Mouse (Mus musculus): ENCODE data around the gene Wdr25.
"Not testable (repeated sequence)": the region's sequence is repeated elsewhere in the genome, so short reads cannot be mapped to it uniquely, and the experiment has no call there.

The Wdr25 gene

DNA sequence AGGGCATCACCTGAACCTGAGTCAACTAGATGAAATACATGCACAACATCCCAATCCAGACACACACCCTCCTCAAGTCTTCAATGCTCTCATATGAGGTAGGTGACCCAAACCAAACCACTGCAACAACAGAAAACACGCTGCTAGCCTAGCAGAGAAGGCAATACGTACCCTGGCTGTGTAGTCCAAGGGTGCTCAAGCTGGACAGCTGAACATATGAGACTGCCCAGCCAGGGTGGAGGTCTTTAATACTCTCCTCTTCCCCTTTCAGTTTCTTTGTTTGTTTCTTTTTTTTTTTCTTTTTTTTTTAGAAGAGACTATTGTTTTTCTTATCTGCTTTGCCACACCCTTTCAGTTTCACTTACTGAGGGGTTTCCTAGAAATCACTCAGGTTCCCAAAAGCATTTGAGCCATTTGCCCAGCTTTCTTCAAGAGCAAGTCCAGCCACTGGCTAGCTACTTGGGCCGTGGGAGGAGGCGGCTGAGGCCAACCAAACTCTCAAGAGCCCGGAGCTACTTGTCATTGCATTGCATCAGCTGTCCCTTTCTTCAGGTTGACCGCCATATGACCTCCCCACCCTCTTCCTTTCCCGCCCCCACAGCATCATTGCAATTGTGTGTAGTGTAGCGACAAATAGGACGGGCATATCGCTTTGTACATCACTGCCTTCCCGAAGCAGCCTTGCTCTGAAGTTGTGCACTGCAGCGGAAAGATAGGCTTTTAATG lies at the start of gene Wdr25:
TSS of gene Wdr25 (plus strand) at position 643 of the 726 bp plus-strand sequence.
- peak; percentile 33 for DNase-seq

DNA sequence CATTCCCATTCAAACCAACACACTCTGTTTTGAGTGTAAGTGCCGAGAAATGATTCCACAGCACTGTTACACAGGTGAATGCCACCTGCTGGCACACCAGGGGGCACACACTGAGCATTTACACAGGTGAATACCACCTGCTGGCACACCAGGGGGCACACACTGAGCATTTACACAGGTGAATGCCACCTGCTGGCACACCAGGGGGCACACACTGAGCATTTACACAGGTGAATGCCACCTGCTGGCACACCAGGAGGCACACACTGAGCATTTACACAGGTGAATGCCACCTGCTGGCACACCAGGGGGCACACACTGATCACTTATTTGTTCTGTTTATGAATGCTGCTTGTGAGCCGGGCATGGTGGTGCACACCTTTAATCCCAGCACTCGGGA lies 45.4 kb upstream of the Wdr25 start:
- DNase-seq = not testable (repeated sequence)

DNA sequence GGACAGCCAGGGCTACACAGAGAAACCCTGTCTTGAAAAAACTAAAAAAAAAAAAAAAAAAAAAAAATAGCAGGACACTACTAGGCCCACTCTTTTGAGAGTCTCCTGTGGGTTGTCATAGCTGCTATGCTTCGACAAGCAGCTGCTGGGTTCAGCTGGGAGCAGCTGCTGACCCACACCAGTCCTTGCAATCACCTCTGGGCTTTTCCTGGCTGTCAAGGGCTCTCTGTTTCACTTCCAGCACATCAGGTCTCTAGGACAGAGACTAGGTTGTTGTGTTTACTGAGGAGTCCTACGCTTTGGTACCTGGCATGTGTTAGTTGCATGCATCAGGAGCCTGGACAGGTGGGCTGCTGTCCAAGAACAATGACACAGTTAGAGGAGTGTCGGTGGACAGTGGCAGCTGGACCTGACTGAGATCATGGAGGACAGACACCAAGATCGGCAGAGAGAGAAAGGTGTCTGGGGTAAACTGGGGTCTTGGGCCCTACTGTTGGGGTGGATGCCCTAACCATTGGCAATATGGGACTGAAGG lies 43.9 kb upstream of the Wdr25 start:
- no peak for DNase-seq

DNA sequence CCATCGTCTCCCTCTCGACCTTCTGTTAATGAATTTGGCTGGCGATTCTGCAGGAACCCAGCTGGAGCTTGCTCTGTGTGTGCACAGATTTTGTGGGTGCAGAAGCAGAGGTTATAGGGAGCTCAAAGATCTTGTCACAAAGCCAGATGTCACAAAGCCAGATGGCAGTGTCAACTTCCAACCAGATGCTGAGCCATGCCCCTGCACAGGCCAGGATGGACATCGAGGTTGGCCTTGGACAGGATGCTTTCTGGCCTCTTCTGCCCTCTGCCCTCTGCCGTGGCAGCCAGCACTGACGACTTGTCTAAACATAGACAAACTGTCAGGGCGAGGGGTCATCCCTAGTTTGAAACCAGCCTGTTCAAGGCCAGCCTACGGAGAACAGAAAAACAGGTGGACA lies 43.3 kb upstream of the Wdr25 start:
- no peak for DNase-seq

DNA sequence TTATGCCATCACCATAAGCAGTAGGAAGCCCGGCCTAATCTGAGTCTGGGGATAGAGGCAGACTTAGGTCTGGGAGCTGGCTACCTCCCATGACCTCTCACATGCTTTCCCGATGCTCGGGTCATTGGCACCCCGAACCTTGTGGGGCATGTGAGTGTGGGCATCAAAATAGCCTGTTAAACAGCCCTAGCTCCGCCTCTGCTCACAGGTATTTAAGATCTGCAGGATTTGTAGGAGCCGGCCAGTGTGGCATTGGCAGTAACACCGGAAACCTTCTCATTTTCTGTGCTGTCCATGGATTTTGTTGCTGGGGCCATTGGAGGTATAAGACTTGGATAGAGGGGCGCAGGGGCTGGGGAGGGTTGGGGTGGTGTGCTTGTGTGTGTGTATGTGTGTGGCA lies 42.5 kb upstream of the Wdr25 start:
- DNase-seq = no peak

DNA sequence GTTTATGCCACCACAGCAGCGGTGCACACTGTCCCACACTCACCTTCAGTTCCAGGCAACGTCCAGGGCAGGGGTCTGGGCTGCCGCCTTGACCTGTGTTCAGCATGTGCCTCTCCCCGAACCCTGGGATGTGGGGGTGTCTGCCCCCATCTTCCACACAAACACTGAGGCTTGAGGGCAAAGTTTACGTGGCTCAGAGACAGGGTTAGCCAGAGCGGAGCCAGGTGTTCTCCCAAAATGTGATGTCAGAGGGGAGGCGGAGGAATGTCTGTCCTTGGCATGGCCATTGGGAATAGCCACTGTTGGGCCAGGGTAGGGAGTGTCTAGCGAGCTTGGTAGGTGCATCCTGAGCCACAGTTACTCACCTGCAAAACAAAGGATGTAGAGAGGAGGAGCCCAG lies 40.6 kb upstream of the Wdr25 start:
- DNase-seq = no peak

DNA sequence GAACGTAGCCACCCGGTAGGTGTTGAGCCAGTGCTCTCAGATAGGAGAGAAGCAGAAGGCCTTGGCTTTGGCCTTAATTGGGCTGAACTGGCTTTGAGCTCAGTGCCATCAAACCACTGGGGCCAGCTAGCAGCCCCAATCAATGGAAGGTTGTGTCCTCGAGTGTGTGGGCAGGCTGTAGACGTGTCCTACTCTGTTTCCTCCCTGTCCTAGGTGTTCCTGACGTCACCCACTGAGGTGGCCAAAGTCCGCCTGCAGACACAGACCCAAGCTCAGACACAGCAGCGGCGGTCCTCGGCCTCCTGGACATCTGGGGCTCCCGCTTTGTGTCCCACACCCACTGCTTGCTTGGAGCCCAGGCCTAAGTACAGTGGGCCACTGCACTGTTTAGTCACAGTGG lies 38.4 kb upstream of the Wdr25 start:
- DNase-seq = no peak

DNA sequence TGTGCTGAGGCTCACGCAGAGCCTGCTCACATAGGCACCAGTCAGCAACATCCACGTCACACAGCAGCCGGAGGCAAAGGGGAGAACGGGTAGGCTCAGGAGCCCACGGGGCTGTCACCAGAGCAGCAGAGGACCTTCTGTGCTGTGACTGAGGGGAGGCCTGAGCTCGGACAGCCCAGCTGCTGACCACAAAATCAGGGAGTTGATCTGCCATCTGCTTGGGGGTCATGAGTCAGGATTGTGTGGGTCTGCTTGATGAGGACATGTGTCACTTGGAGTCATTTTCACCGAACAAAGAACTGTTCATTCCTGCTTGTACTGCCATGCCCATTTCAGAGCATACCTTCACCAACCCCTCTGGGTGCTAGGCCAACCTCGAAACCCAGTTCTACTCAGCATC lies 37.2 kb upstream of the Wdr25 start:
- no peak for DNase-seq

DNA sequence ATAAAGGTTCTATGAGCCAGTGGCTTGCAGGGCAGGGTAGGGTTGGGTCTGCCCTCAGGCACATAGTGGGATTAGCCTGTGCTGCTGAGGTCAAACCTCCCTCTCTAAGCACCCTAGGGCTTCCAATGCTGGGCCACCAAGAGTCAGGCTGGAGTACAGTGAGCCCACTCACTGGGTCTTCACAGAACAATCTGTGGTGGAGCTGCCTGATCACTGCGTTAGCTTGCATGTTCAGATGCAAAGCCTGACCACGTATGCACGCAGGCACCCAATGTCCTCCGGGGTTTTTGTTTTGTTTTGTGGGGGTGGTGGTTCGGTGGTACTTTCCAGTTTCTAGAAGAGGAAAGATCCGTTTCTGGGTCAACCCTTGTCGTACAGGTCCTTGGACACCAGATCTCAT lies 36.3 kb upstream of the Wdr25 start:
- no peak for DNase-seq

DNA sequence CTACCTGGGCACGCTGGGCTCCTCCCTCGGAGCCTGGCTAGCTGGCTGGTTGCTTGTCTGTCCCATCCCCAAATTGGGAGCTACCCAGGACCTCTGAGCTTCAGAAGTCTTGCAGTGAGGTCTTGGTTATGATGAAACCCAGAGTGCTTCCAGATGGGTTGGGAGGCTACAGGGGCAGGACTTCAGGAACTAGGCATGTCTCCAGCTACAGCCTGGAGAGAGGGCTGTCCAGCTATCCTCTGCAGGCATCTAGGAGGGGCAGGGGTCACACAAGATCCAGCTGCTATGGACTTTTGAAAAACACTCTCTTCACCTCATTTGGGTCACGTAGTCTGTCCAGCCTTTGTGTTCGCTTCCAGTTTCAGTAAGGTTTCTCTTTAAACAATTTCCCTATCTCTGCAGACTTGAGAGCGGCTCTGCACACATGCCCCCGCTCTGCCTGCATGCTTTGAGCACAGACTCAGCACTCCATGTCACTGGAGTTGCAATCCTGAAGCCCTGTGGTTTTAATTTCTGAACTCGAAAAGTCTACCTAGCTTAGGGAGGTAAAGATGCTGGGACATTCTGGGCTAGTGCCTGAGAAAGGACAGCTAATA lies 35.7 kb upstream of the Wdr25 start:
- no peak for DNase-seq

DNA sequence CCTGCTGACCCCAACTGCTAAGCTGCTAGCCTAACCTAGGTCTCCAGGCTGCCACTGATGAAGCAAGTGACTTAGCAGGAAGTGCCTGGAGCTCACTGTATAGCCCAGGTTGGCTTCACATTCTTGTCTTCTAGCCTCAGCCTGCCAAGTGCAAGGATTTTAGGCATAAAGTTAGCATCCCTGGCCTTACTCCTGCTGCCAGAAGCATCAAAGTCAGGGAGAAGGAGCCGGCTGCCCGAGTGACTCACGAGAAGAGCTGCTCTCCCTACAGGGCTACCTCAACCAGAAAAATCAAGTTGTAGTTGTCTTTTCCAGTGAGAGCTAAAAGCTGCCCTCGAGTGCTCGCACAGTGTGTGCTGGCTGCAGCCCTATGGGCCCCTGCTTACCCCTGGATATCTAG lies 34.9 kb upstream of the Wdr25 start:
- no peak for DNase-seq

DNA sequence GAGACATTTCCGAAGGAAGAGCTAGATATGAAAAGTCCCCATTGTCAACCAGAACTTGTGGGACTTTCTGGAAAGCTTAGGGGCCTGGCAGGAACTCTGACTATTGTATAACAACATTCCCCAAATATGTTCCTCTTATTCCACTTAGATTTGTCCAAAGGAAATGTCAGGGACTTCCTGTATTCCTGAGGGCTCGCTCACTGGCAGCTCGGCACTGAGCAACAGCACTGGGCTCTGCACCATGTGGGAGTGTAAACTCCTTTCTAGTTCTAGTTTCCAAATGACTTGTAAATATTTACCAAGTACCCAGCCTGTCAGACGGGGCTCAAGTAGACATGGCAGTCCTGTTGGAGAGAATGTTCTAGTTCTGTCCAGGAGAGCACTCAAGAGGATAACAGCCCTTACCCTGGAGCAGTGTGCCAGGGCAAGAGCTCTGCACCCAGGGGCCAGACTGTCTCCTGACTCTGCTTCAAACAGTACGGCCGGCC lies 28.4 kb upstream of the Wdr25 start:
- no peak for DNase-seq

DNA sequence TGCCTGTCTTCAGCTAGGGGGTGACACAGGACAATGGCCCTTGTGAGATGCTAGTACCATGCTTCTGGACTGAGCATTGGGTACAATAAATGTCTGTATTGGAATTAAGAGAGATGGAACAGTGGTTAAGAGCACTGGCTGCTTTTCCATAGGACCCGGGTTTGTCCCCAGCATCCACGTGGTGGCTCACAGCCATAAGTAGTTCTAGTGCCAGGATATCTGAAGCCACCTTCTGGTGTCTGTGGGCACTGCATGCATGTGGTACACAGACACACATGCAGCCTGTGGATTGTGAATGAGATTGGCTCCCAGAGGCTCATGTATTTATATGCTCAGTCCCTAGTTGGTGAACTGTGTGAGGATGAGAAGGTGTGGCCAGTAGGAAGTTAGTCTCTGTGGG lies 23.9 kb upstream of the Wdr25 start:
- DNase-seq = peak; percentile 9 to 17

DNA sequence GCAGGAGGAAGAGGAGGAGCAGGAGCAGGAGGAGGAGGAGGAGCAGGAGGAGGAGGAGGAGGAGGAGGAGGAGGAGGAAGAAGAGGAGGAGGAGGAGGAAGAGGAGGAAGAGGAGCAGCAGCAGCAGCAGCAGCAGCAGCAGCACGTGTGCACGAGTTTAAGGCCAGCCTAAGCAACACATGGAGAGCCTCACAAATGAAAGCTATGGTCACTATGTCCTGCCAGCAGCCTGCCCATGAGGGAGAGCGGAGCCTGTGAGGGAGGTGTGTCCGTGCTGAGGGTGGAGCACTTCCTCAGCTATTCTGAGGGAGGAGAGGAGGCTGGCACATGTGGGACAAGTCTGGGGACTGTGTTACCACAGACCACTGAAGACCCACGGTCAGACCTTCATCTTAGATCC lies 20.3 kb upstream of the Wdr25 start:
- no peak for DNase-seq

DNA sequence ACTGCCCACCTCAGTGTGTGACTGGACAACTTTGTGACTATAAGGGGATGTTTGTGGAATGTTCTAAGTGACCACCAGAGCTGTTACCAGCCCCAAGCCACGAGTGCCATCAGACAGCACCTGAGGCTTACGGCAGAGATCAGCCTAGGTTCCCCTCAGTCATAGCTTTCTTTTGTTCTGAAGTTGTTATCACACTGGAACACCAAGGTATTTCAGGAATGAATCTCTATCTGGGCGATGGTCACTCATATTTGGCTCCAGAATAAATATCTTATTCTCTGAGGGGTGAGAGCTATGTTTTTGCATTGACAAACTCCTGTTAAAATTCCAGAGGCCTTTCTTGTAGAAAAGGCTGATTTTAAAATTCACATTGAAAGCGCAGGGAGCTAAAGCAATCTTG lies 14.3 kb upstream of the Wdr25 start:
- DNase-seq = no peak

DNA sequence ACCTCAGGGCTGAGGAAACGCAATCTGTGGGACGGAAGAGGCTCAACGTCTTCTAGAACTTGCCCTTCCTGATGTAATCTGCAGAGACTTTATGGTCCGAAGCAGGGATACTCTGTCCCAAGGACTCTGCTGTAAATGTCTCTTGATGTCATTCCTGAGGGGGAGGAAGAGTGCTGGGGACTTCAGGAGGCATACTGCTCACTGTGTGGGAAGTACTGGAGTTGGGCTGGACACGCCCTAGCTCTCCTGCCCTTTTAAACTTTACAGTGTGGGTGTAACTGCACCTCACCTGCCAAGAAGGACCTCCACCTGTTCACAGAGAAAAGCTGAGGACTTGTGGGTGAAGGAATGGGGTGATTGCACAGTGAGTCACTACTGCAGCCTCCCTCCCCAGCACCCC lies 12.8 kb upstream of the Wdr25 start:
- DNase-seq = no peak

DNA sequence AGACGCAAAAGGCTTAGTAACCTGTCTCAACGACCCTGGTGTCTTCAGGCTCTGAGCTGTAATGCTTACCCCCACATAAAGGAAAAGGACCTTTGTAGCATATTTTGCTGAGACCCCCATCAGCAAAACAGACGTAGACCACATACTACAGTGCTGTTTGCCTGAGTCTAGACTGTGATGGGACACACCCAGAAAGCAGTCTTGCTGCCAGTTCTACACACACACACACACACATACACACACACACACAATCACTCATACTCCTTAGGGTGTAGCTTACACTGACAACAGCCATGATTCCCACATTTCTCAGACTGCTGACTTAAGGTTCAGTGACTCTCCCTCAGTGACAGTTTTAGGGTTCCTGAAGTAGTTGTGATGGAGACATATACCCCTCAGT lies 12.2 kb upstream of the Wdr25 start:
- no peak for DNase-seq

DNA sequence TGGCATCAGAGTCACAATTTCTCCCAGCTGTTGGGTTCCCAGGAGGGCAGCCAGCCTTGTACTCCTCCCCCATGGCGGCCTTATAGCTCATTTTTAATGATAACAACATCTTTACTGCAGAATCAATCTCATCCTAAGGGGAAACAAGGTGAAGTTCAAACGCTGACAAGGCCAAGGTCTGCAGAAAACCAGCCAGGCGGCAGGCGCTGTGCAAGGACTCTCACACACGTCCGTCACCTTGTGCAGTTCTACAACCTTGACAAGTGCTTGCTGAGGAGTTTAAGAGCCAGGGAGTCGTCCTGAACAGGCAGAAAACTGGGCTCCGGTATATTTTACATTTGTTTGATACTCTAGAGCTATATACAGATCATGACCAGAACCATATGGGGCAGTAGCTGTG lies 10.7 kb upstream of the Wdr25 start:
- DNase-seq = no peak

DNA sequence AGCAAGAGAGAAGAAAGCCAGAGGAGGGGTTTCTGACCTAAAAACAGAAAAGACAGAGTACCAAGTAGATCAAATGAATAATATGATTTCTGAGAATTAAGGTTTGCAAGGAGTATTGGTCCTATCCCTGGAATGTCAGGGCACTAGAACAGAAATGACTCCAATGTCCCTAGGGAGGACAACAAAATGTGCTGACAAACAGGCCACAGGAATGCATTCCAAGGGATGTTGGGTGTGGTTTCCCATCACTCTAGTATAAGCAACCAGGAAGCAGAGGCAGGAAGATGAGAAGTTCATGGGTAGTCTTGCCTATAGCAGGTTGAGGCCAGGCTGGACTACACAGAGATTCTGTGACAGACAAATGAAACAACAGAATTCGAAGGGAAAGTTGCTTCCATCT lies 7.5 kb upstream of the Wdr25 start:
- no peak for DNase-seq

DNA sequence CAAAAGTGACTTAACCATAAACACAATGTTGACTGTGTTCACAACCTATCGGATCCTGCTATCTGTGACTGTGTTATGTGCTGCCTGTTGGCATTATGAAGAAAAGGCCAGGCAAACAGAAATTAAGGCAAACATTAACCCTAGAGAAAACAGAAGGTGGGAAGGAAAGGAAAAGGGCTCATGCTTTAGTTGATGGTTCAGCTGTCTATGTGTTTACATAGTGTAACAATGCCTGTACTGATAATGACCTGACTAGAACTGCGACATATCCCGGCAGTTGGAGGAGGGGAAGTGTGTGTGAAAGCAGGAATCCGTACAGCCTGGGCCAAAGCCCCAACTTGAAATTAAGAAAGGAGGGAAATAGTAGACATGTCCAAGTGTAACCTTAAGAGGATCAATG lies 6.4 kb upstream of the Wdr25 start:
- no peak for DNase-seq

DNA sequence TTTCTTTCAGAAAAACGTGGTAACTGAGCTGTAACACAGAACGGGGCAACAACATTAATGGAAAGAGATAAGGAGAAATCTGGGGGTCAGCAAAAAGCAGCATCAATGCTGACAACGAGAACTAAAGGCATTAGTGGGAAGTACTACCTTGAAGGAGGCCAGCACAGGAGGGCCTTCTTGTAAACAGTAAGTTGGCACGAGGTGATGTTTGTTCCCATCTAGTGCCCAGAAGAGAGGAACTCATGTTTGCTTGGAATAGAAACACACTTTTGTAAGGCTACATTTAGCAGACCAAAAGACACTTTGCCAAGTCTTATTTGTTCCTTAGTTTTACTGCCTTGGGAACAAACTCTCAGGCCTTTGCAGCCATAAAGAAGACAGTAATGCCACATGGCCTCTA lies 4.8 kb upstream of the Wdr25 start:
- no peak for DNase-seq

DNA sequence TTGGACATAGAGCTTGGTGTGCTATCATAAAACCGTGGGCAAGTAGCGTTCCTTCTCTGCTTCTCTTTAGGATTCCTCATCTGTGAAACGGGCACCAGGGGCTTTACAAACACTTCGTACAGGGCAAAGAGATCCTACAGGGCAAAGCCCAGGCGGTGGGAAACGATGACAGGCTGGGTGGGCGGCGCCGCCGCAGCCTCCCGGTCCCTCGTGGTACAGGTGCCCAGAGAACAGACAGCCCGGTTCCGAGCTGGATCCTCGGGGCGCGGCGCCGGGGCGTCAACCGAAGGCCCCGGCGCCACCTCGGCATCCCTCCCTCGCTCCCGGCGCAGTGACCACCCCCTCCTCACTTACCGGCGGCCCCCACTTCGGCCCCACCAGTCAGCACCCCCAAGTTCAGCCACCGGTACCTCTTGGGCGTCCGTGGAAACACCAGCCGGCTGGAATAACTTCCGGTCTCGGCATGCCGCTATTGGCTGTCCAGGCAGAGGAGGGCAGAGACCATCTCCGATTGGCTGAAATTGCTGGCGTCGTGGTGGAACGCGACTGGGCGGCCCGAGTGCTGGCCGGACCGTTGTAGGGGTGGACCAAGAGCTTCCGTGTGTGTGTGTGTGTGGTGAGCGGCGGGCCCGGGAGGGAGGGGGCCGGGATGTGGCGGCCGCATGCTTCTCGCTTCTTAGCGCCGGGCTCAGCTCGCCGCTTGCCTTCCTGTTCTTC lies 442 bp downstream of the Wdr25 start, which contains the start of gene Wars:
TSS of gene Wars (minus strand) at position 460 of the 717 bp plus-strand sequence.
- DNase-seq = peak; percentile 93

DNA sequence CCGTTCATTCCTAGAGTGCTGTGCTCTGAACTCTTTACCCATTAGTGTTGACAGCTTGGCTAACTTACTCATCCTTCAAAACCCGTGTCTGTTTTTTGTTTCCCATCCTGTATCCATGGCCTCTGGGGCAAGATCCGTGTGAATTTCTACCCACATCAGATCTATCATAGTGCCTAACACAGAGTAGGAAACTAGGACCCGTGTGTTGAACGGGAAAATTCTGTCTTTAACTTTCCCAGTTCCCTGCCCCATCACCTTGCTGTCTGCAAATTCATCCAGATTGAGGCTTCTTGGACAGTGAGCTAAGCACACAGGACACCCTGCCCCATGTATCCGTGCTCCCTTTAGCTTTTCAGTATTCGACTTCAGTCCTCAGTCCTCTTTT lies 993 bp downstream of the Wdr25 start:
- no peak for DNase-seq

DNA sequence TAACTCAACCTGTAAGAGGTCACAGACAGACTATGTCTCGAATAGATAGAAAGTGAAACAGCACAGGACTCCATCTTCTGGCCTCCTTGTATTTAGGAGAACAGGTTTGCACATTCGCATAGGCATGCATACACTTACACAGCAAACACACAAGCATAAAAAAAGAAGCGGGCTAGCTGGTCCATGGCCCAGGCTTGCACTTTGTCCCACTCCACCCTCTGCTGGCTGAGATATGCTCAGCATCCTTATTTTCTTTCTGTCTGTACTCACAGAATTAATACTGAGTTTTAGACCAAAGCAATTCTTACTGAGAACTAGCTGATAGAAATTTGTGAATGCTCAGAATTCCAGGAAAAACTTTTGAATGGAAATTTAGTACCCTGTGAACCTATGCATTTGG lies 2.6 kb downstream of the Wdr25 start:
- DNase-seq = peak; percentile 26 to 27

Measured in B cell, adult 2 months (primary cell).